13 mouse cellular contexts compared by ENCODE assay signal in the genomic region with DNA sequence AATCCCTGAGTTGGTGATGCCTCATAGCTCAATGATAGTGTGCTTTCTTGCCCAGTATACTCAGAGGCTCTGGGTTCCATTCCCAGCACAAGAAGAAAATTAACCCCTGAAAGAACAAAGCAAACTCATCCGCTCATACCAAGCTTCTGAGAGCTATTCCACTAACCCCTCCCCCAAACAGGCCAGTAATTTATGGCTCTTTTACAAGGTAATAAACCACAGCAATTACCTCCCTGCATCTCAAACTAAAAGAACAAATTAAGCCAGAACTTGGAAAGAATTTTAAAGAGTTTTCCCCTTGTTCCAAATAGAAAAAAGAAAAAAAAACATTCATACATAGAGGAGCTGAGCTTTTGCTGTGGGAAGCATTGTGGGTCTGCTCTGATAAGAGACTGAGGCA. TPM values are rescaled to one million over a fixed set of nuclear protein-coding genes. Genes with fewer than 3 reads are reported as not detected.
DNase-seq lines count a peak whose midpoint lies in the region; ATAC-seq lines count a peak whose summit lies in the region.
"Had no signal": no experiment of that assay in that cellular context is flagged by ENCODE, and none has a peak within 500 bp of the region (broad histone marks: within the 10 kb centered on the region; RNA-seq: fewer than 3 reads in every experiment).

No protein-coding gene starts in this region.

- H3K36me3 ChIP-seq in kidney, embryonic 15.5 days, result 0 out of 2 replicates have a peak, but pooled peaks cover 10% of the 10 kb centered on the region
- H3K36me3 ChIP-seq in hindbrain, embryonic 15.5 days, result no peaks in the 10 kb centered on the region
- peaks cover 8% of the 10 kb centered on the region for H3K36me3 ChIP-seq in neural tube, embryonic 13.5 days
- no peaks in the 10 kb centered on the region for H3K36me3 ChIP-seq in midbrain, embryonic 15.5 days (replicated peaks)
- H3K36me3 ChIP-seq: embryonic facial prominence, embryonic 12.5 days; forebrain, embryonic 12.5 days had no signal

- 0 out of 2 replicates have a peak, but pooled peaks have one; percentile 16 for ATAC-seq in kidney, embryonic 15.5 days (replicated peaks; ENCODE audit: low FRiP score)
- ATAC-seq in hindbrain, embryonic 15.5 days (ENCODE audit: low FRiP score, low read depth), result no peak
- ATAC-seq in neural tube, embryonic 13.5 days (ENCODE audit: low read depth), result no peak
- no peak for ATAC-seq in midbrain, embryonic 15.5 days (replicated peaks)

- peak overlapping the region; percentile 98 for H3K27ac ChIP-seq in kidney, embryonic 15.5 days
- no peak overlapping the region for H3K27ac ChIP-seq in brown adipose tissue, adult 24 weeks (replicated peaks; ENCODE audit: low read depth, low read length)
- H3K27ac ChIP-seq in hindbrain, embryonic 15.5 days (replicated peaks), result peak overlapping the region; percentile 92
- peak overlapping the region; percentile 82 for H3K27ac ChIP-seq in neural tube, embryonic 13.5 days (replicated peaks)
- H3K27ac ChIP-seq in midbrain, embryonic 15.5 days, result no peak overlapping the region
- H3K27ac ChIP-seq: embryonic facial prominence, embryonic 12.5 days; forebrain, embryonic 12.5 days had no signal

- DNase-seq in kidney, postnatal 36 days, result no peak
- DNase-seq in cerebellum, adult 9-11 months, result no peak
- DNase-seq: cerebellum, adult 2 months; heart, adult 18-20 months; spleen, adult 18-20 months; thymus, adult 2 months had no signal

- WGBS in kidney, embryonic 15.5 days, result 13% methylated on average over 1 of the region's 1 CpGs
- WGBS in hindbrain, embryonic 15.5 days, result 14% methylated on average over 1 of the region's 1 CpGs
- WGBS in neural tube, embryonic 13.5 days, result 14% methylated on average over 1 of the region's 1 CpGs
- WGBS in midbrain, embryonic 15.5 days, result 0% methylated on average over 1 of the region's 1 CpGs

- no peak overlapping the region for H3K4me3 ChIP-seq in kidney, embryonic 15.5 days (replicated peaks)
- H3K4me3 ChIP-seq in brown adipose tissue, adult 24 weeks (ENCODE audit: insufficient read depth, low read depth, low read length), result peak overlapping the region; percentile 23; the same call in 1 of the 2 replicates
- H3K4me3 ChIP-seq in hindbrain, embryonic 15.5 days, result peak overlapping the region; percentile 15; the same call in 1 of the 2 replicates
- H3K4me3 ChIP-seq in neural tube, embryonic 13.5 days, result no peak overlapping the region
- no peak overlapping the region for H3K4me3 ChIP-seq in midbrain, embryonic 15.5 days
- H3K4me3 ChIP-seq: embryonic facial prominence, embryonic 12.5 days; forebrain, embryonic 12.5 days had no signal

- H3K4me1 ChIP-seq in kidney, embryonic 15.5 days, result peaks cover 99% of the 10 kb centered on the region
- H3K4me1 ChIP-seq in brown adipose tissue, adult 24 weeks (ENCODE audit: control insufficient read depth, insufficient read depth, insufficient read length, low read length), result peaks cover 30% of the 10 kb centered on the region
- H3K4me1 ChIP-seq in hindbrain, embryonic 15.5 days (replicated peaks), result peaks cover 20% of the 10 kb centered on the region
- peaks cover 100% of the 10 kb centered on the region for H3K4me1 ChIP-seq in neural tube, embryonic 13.5 days (replicated peaks)
- no peaks in the 10 kb centered on the region for H3K4me1 ChIP-seq in midbrain, embryonic 15.5 days
- H3K4me1 ChIP-seq: embryonic facial prominence, embryonic 12.5 days; forebrain, embryonic 12.5 days had no signal

- 0 out of 2 replicates have a peak overlapping the region, but pooled peaks have one; percentile 19 for H3K9ac ChIP-seq in kidney, embryonic 15.5 days
- peak overlapping the region; percentile 30 for H3K9ac ChIP-seq in hindbrain, embryonic 15.5 days
- H3K9ac ChIP-seq in neural tube, embryonic 13.5 days, result 0 out of 2 replicates have a peak overlapping the region, but pooled peaks have one; percentile 60
- no peak overlapping the region for H3K9ac ChIP-seq in midbrain, embryonic 15.5 days
- H3K9ac ChIP-seq: embryonic facial prominence, embryonic 12.5 days; forebrain, embryonic 12.5 days had no signal

- H3K9me3 ChIP-seq in kidney, embryonic 15.5 days (replicated peaks), result no peaks in the 10 kb centered on the region
- no peaks in the 10 kb centered on the region for H3K9me3 ChIP-seq in hindbrain, embryonic 15.5 days
- H3K9me3 ChIP-seq in neural tube, embryonic 13.5 days, result no peaks in the 10 kb centered on the region
- no peaks in the 10 kb centered on the region for H3K9me3 ChIP-seq in midbrain, embryonic 15.5 days
- H3K9me3 ChIP-seq: embryonic facial prominence, embryonic 12.5 days; forebrain, embryonic 12.5 days had no signal

- H3K4me2 ChIP-seq in kidney, embryonic 15.5 days, result peak overlapping the region; percentile 45
- H3K4me2 ChIP-seq in hindbrain, embryonic 15.5 days, result peak overlapping the region; percentile 97
- H3K4me2 ChIP-seq in neural tube, embryonic 13.5 days, result peak overlapping the region; percentile 48
- H3K4me2 ChIP-seq in midbrain, embryonic 15.5 days, result no peak overlapping the region
- H3K4me2 ChIP-seq: embryonic facial prominence, embryonic 12.5 days; forebrain, embryonic 12.5 days had no signal

- no peaks in the 10 kb centered on the region for H3K27me3 ChIP-seq in kidney, embryonic 15.5 days
- H3K27me3 ChIP-seq in hindbrain, embryonic 15.5 days, result peaks cover 61% of the 10 kb centered on the region
- no peaks in the 10 kb centered on the region for H3K27me3 ChIP-seq in neural tube, embryonic 13.5 days
- peaks cover 100% of the 10 kb centered on the region for H3K27me3 ChIP-seq in midbrain, embryonic 15.5 days (replicated peaks)

RNA-seq across cellular contexts. Expression of a gene that starts 5.5 kb away (rescaled TPM):
- polyA plus RNA-seq in kidney, embryonic 15.5 days (2015; fragmentation: Nextera tagmentation; extraction: Ambion mirVana), result 2.1 and 2.4 TPM in 2 replicates
- not detected in 2 replicates for polyA plus RNA-seq in brown adipose tissue, adult 24 weeks (2012; ENCODE audit: insufficient read depth, insufficient read length, missing spikeins)
- 4.0 and 4.3 TPM in 2 replicates for polyA plus RNA-seq in hindbrain, embryonic 15.5 days (2015; fragmentation: Nextera tagmentation; extraction: Ambion mirVana)
- 3.5 and 4.1 TPM in 2 replicates for polyA plus RNA-seq in neural tube, embryonic 13.5 days (2015; fragmentation: Nextera tagmentation; extraction: Ambion mirVana)
- polyA plus RNA-seq in midbrain, embryonic 15.5 days (2015; fragmentation: Nextera tagmentation; extraction: Ambion mirVana), result not detected in 2 replicates
- polyA plus RNA-seq: forebrain, embryonic 12.5 days had no signal

RNA-seq across cellular contexts. Expression of a gene that starts 8.8 kb away (rescaled TPM):
- polyA plus RNA-seq in kidney, embryonic 15.5 days (2015; fragmentation: Nextera tagmentation; extraction: Ambion mirVana), result 1.5 and 1.8 TPM in 2 replicates
- 14.0 and 26.4 TPM in 2 replicates for polyA plus RNA-seq in brown adipose tissue, adult 24 weeks (2012; ENCODE audit: insufficient read depth, insufficient read length, missing spikeins)
- 10.6 and 12.2 TPM in 2 replicates for polyA plus RNA-seq in hindbrain, embryonic 15.5 days (2015; fragmentation: Nextera tagmentation; extraction: Ambion mirVana)
- polyA plus RNA-seq in neural tube, embryonic 13.5 days (2015; fragmentation: Nextera tagmentation; extraction: Ambion mirVana), result 5.7 and 5.8 TPM in 2 replicates
- polyA plus RNA-seq in midbrain, embryonic 15.5 days (2015; fragmentation: Nextera tagmentation; extraction: Ambion mirVana), result not detected in 2 replicates
- polyA plus RNA-seq: embryonic facial prominence, embryonic 12.5 days; forebrain, embryonic 12.5 days had no signal

RNA-seq across cellular contexts. Expression of a gene that starts 18.2 kb away (rescaled TPM):
- polyA plus RNA-seq in kidney, embryonic 15.5 days (2015; fragmentation: Nextera tagmentation; extraction: Ambion mirVana), result 2.2 and 3.6 TPM in 2 replicates
- polyA plus RNA-seq in brown adipose tissue, adult 24 weeks (2012; ENCODE audit: insufficient read depth, insufficient read length, missing spikeins), result 2.9 TPM in 1 of 2 replicates, not detected in the other
- polyA plus RNA-seq in hindbrain, embryonic 15.5 days (2015; fragmentation: Nextera tagmentation; extraction: Ambion mirVana), result 22.4 and 26.8 TPM in 2 replicates
- polyA plus RNA-seq in neural tube, embryonic 13.5 days (2015; fragmentation: Nextera tagmentation; extraction: Ambion mirVana), result 11.9 and 13.7 TPM in 2 replicates
- polyA plus RNA-seq in midbrain, embryonic 15.5 days (2015; fragmentation: Nextera tagmentation; extraction: Ambion mirVana), result 0.19 and 0.25 TPM in 2 replicates
- polyA plus RNA-seq: forebrain, embryonic 12.5 days had no signal

RNA-seq across cellular contexts. Expression of a gene that starts 21.6 kb away (rescaled TPM):
- 11.0 and 11.5 TPM in 2 replicates for polyA plus RNA-seq in kidney, embryonic 15.5 days (2015; fragmentation: Nextera tagmentation; extraction: Ambion mirVana)
- polyA plus RNA-seq in brown adipose tissue, adult 24 weeks (2012; ENCODE audit: insufficient read depth, insufficient read length, missing spikeins), result 35.9 and 39.4 TPM in 2 replicates
- polyA plus RNA-seq in hindbrain, embryonic 15.5 days (2015; fragmentation: Nextera tagmentation; extraction: Ambion mirVana), result 105 and 115 TPM in 2 replicates
- 44.7 and 66.8 TPM in 2 replicates for polyA plus RNA-seq in neural tube, embryonic 13.5 days (2015; fragmentation: Nextera tagmentation; extraction: Ambion mirVana)
- 0.64 TPM in 1 of 2 replicates, not detected in the other for polyA plus RNA-seq in midbrain, embryonic 15.5 days (2015; fragmentation: Nextera tagmentation; extraction: Ambion mirVana)
- polyA plus RNA-seq: forebrain, embryonic 12.5 days had no signal

RNA-seq across cellular contexts. Expression of a gene that starts 24.7 kb away (rescaled TPM):
- polyA plus RNA-seq in kidney, embryonic 15.5 days (2015; fragmentation: Nextera tagmentation; extraction: Ambion mirVana), result 0.64 and 0.81 TPM in 2 replicates
- polyA plus RNA-seq in brown adipose tissue, adult 24 weeks (2012; ENCODE audit: insufficient read depth, insufficient read length, missing spikeins), result 0.50 and 0.99 TPM in 2 replicates
- polyA plus RNA-seq in hindbrain, embryonic 15.5 days (2015; fragmentation: Nextera tagmentation; extraction: Ambion mirVana), result 1.3 and 1.8 TPM in 2 replicates
- 2.0 and 3.0 TPM in 2 replicates for polyA plus RNA-seq in neural tube, embryonic 13.5 days (2015; fragmentation: Nextera tagmentation; extraction: Ambion mirVana)
- 0.14 TPM in 1 of 2 replicates, not detected in the other for polyA plus RNA-seq in midbrain, embryonic 15.5 days (2015; fragmentation: Nextera tagmentation; extraction: Ambion mirVana)

Comparison
In these comparisons a context has a peak if more than half of its experiments do, and no peak if none do; other contexts are left out.
1. H3K27ac ChIP-seq: peak in kidney, embryonic 15.5 days (single experiment), hindbrain, embryonic 15.5 days (single experiment) and neural tube, embryonic 13.5 days (single experiment); none in brown adipose tissue, adult 24 weeks (single experiment) and midbrain, embryonic 15.5 days (single experiment).
2. H3K4me3 ChIP-seq: peak in brown adipose tissue, adult 24 weeks (single experiment) and hindbrain, embryonic 15.5 days (single experiment); none in kidney, embryonic 15.5 days (single experiment), neural tube, embryonic 13.5 days (single experiment) and midbrain, embryonic 15.5 days (single experiment).